Mouse (Mus musculus): ENCODE measurements around the gene Imp3. TPM values are rescaled to one million over a fixed set of nuclear protein-coding genes. Genes with fewer than 3 reads are reported as not detected.
"Not testable (repeated sequence)": the region's sequence is repeated elsewhere in the genome, so short reads cannot be mapped to it uniquely, and the experiment has no call there.

Gene Imp3
- 10 to 100 TPM; 56.1 to 57.1 TPM for total RNA-seq (2021)
- long read RNA-seq, transcript Imp3-201 (1 exons, 924 nt): major isoform, 20 of 20 reads
- long read RNA-seq, partial matches to known transcripts: 0 of 20 reads
- long read RNA-seq, other reads (novel, unspliced or antisense): 0 of 20 reads

GRCm38 (mm10) chr9:56937223-56938160, at the start of gene Imp3:
TSS of gene Imp3 (plus strand) at chr9:56937475.
- DNase-seq (ENCODE audit: low spot score in 2 of 2): peak; percentile 85 to 96

GRCm38 (mm10) chr9:56887581-56887980, 49.7 kb upstream of the Imp3 start:
- no peak for DNase-seq (ENCODE audit: low spot score in 2 of 2)

- peak; percentile 63 to 91 for DNase-seq (ENCODE audit: low spot score in 2 of 2)
Observed at GRCm38 (mm10) chr9:56889817-56890216, 47.5 kb upstream of the Imp3 start.

- DNase-seq (ENCODE audit: low spot score in 2 of 2): no peak
Observed at GRCm38 (mm10) chr9:56890522-56891250, 46.6 kb upstream of the Imp3 start.

GRCm38 (mm10) chr9:56891517-56892011, 45.7 kb upstream of the Imp3 start:
- DNase-seq (ENCODE audit: low spot score in 2 of 2): peak; percentile 63 to 87

GRCm38 (mm10) chr9:56892111-56892510, 45.2 kb upstream of the Imp3 start:
- no peak for DNase-seq (ENCODE audit: low spot score in 2 of 2)

- DNase-seq (ENCODE audit: low spot score in 2 of 2): no peak
Observed at GRCm38 (mm10) chr9:56893313-56893712, 44.0 kb upstream of the Imp3 start.

- DNase-seq (ENCODE audit: low spot score in 2 of 2): no peak
Observed at GRCm38 (mm10) chr9:56894006-56894405, 43.3 kb upstream of the Imp3 start.

GRCm38 (mm10) chr9:56896779-56897178, 40.5 kb upstream of the Imp3 start:
- no peak for DNase-seq (ENCODE audit: low spot score in 2 of 2)

GRCm38 (mm10) chr9:56899409-56899808, 37.9 kb upstream of the Imp3 start:
- DNase-seq (ENCODE audit: low spot score in 2 of 2): no peak

- no peak for DNase-seq (ENCODE audit: low spot score in 2 of 2)
Observed at GRCm38 (mm10) chr9:56900060-56900459, 37.2 kb upstream of the Imp3 start.

- DNase-seq (ENCODE audit: low spot score in 2 of 2): no peak
Observed at GRCm38 (mm10) chr9:56900571-56900970, 36.7 kb upstream of the Imp3 start.

- DNase-seq (ENCODE audit: low spot score in 2 of 2): no peak
Observed at GRCm38 (mm10) chr9:56901187-56901586, 36.1 kb upstream of the Imp3 start.

- no peak for DNase-seq (ENCODE audit: low spot score in 2 of 2)
Observed at GRCm38 (mm10) chr9:56903662-56904061, 33.6 kb upstream of the Imp3 start.

GRCm38 (mm10) chr9:56907549-56907948, 29.7 kb upstream of the Imp3 start:
- DNase-seq (ENCODE audit: low spot score in 2 of 2): no peak

- not testable (repeated sequence) for DNase-seq (ENCODE audit: low spot score in 2 of 2)
Observed at GRCm38 (mm10) chr9:56909991-56910390, 27.3 kb upstream of the Imp3 start.

- no peak for DNase-seq (ENCODE audit: low spot score in 2 of 2)
Observed at GRCm38 (mm10) chr9:56911017-56911416, 26.3 kb upstream of the Imp3 start.

GRCm38 (mm10) chr9:56913991-56914390, 23.3 kb upstream of the Imp3 start:
- no peak for DNase-seq (ENCODE audit: low spot score in 2 of 2)

GRCm38 (mm10) chr9:56915116-56915515, 22.2 kb upstream of the Imp3 start:
- DNase-seq (ENCODE audit: low spot score in 2 of 2): no peak

GRCm38 (mm10) chr9:56915695-56916410, 21.4 kb upstream of the Imp3 start:
- no peak for DNase-seq (ENCODE audit: low spot score in 2 of 2)

- no peak for DNase-seq (ENCODE audit: low spot score in 2 of 2)
Observed at GRCm38 (mm10) chr9:56917131-56917530, 20.1 kb upstream of the Imp3 start.
